Mouse (Mus musculus) heart, embryonic 16.5 days (tissue): ENCODE measurements around the gene Rab4b. TPM values are rescaled to one million over a fixed set of nuclear protein-coding genes. Genes with fewer than 3 reads are reported as not detected.

Source experiments
- ATAC-seq: fragments of 200-750 bp; cut with Nextera tagmentation; replicated peaks from 2 replicates; pipeline ENCODE4 v1.8.0; 2017; ENCODE audit warnings: moderate number of reproducible peaks; ENCODE audit not compliant: insufficient read depth, low FRiP score; ENCODE audit errors: extremely low read depth
- H3K27ac ChIP-seq: fragments of 300-500 bp; sonication (generic); 2 replicates; pipeline ENCODE4 v1.5.1; 2014; ENCODE audit warnings: mild to moderate bottlenecking, low read length, control low read depth, moderate library complexity
- H3K27me3 ChIP-seq: fragments of 300-500 bp; sonication (generic); 2 replicates; pipeline ENCODE4 v1.6.1; 2014; ENCODE audit warnings: low read length, mixed read lengths; ENCODE audit not compliant: control insufficient read depth, insufficient read depth
- H3K36me3 ChIP-seq: fragments of 300-500 bp; sonication (generic); 2 replicates; pipeline ENCODE4 v1.6.1; 2014; ENCODE audit not compliant: control insufficient read depth, insufficient read depth
- H3K4me1 ChIP-seq: fragments of 300-500 bp; sonication (generic); 2 replicates; pipeline ENCODE4 v1.6.1; 2014; ENCODE audit warnings: low read length, mixed read lengths; ENCODE audit not compliant: control insufficient read depth, insufficient read depth
- H3K4me2 ChIP-seq: fragments of 300-500 bp; sonication (generic); 2 replicates; pipeline ENCODE4 v1.6.1; 2014; ENCODE audit warnings: low read depth, mild to moderate bottlenecking, control low read depth, low read length
- H3K4me3 ChIP-seq: fragments of 300-500 bp; sonication (generic); 2 replicates; pipeline ENCODE4 v1.5.1; 2014; ENCODE audit warnings: mild to moderate bottlenecking, control low read depth, low read length
- H3K9ac ChIP-seq: fragments of 300-500 bp; sonication (generic); 2 replicates; pipeline ENCODE4 v1.6.1; 2014; ENCODE audit warnings: low read length, control low read depth
- H3K9me3 ChIP-seq: fragments of 300-500 bp; sonication (generic); replicated peaks from 2 replicates; pipeline ENCODE4 v1.6.1; 2016; ENCODE audit warnings: low read length; ENCODE audit not compliant: control insufficient read depth
- WGBS: fragments of 180-500 bp; shearing (Covaris S2); extraction: QIAGEN DNeasy Blood & Tissue Kit; methylation state at CpG from one replicate; pipeline ENCODE4 v1.1.7; 2014; 5-methylcytosine and 5-hydroxymethylcytosine counted together
- polyA plus RNA-seq: library from polyadenylated mRNA; unstranded; fragments of >200 nt; fragmentation: Nextera tagmentation; extraction: Ambion mirVana; gene quantifications from 2 replicates; pipeline ENCODE4 v1.2.1, GENCODE M21; 2015

The Rab4b gene
- 48.1 and 51.0 TPM in 2 replicates for polyA plus RNA-seq

DNA sequence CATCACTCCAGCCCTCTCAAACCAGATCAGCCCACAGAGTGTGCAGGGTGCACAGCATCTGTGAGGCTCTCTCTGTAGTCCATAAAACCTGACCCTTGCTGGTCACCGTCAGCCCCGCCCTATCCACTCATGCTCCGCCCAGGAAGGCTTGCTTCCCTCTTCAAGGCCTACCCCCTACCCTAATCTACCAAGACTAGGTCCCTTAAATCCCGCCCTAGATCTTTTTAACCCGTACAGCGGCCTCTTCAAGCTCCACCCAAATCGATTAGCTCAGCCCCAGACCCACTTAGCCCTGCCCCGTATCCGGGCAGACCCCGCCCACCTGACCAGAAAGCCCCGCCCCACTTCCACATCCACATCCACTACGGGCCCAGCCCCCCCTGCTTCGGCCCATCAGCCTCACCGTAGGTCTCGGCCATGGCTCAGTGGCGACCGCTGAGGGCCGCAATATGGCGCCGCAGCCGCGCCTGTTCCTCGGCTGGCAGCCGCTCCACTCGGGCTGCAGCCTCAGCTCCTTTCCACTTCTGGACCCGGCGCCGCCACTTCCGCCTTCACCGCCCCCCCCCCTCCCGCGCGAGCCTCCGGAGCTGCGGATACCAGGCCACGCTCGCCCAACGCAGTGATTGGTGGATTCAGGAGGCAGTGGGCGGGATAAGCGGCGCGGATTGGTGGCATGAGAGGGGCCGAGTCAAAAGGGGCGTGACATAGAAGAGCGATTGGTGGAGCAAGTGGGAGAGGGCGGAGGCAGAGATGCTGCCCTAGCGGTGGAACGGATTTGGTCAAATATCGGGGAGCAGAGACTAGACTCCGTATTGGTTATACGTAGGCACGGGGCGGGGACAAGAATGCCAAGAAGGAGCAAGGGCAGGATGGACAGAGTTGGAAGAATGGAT lies at the start of gene Rab4b:
Gene Rab4b (minus strand): TSS at position 573 of the 893 bp plus-strand sequence.
- H3K4me2 ChIP-seq = peak within 1 kb of the TSS; percentile 71
- H3K4me3 ChIP-seq = peak within 1 kb of the TSS; percentile 89
- no peaks in the 10 kb centered on the region for H3K27me3 ChIP-seq
- peak within 1 kb of the TSS; percentile 95 for H3K27ac ChIP-seq
- WGBS = 1% methylated on average over 50 of the region's 53 CpGs
- H3K9me3 ChIP-seq = no peaks in the 10 kb centered on the region
- peaks cover 13% of the 10 kb centered on the region for H3K4me1 ChIP-seq
- ATAC-seq = peak; percentile 98
- H3K9ac ChIP-seq = peak within 1 kb of the TSS; percentile 79
- H3K36me3 ChIP-seq = 0 out of 2 replicates have a peak, but pooled peaks cover 5% of the 10 kb centered on the region

DNA sequence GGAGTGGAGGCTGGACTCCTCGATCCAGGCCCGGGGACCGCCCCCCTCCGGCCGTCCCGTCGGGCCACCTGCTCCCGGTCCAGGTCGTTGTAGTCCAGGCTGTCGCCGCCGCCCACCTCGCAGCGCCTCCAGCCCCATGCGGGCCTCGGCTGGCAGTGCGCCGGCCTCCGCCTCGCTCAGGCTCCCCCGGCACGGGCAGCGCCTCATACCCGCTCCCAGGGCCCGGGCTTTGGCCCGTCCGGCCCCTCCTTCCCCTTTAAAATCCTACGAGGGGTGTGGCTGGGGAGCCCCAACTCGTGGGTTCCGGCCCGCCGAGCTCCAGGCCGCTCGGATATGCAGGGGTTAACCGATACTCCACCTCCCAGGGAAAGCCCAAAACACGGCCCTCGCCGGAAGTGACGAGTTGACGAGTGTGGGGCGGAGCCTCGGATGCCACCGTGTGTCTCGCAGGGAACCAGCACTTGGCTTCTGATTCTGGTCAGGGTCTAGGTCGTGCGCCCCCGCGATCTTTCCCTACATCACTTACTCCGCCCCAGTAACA lies 49.7 kb upstream of the Rab4b start, which contains the start of gene Itpkc:
Gene Itpkc (minus strand): TSS at position 381 of the 541 bp plus-strand sequence.
- peak within 1 kb of the TSS; percentile 89 for H3K4me2 ChIP-seq
- peak within 1 kb of the TSS; percentile 91 for H3K4me3 ChIP-seq
- H3K27ac ChIP-seq = peak within 1 kb of the TSS; percentile 90
- no peaks in the 10 kb centered on the region for H3K36me3 ChIP-seq
- H3K27me3 ChIP-seq = no peaks in the 10 kb centered on the region
- H3K4me1 ChIP-seq = peaks cover 33% of the 10 kb centered on the region
- peak; percentile 83 for ATAC-seq
- H3K9ac ChIP-seq = peak within 1 kb of the TSS; percentile 91
- under 1% methylated on average over 42 of the region's 49 CpGs for WGBS
- no peaks in the 10 kb centered on the region for H3K9me3 ChIP-seq

DNA sequence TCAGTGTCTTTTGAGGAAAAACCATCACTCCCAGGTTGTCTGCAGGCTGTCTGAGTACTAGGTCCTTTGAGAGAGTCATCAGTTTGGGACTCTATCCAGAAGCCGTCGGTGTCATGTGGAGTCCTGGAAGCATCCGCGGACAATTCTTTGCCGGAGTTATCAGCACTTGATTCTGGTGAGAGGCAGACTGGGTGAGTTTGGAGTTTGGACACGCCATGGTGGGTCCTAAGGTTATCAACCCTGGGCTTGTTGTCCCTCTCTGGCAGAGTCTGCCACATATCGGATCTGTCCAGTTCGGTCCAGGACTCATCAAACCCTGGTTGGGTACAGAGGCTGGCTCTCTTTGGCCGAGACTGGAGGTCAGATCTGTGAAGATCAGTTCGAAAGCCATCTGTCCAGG lies 49.0 kb upstream of the Rab4b start:
- no peaks in the 10 kb centered on the region for H3K9me3 ChIP-seq
- peak overlapping the region; percentile 91 for H3K9ac ChIP-seq
- peaks cover 32% of the 10 kb centered on the region for H3K4me1 ChIP-seq
- no peak for ATAC-seq
- H3K27ac ChIP-seq = peak overlapping the region; percentile 90
- H3K4me3 ChIP-seq = peak overlapping the region; percentile 91
- H3K27me3 ChIP-seq = no peaks in the 10 kb centered on the region
- H3K36me3 ChIP-seq = no peaks in the 10 kb centered on the region
- H3K4me2 ChIP-seq = peak overlapping the region; percentile 89
- WGBS = 2% methylated on average over 10 of the region's 10 CpGs

DNA sequence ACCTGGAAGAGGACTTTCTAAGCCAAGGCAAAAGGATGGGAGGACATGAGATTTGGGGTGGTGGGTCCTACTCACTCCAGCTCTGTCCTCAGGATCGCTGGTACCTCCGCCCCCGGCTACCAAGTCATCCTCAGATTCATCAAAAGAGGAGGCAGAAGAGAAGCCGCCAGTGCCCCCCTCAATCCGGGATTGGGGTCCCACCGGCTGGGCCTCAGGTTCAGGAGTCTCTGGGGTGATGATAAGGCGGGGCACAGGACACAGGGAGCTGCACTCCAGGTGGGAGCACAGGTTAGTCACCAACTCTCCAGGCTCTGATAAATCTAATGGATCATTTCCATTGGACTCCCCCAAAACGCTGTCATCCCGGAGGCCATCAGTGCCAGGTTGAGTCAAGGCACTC lies 48.6 kb upstream of the Rab4b start:
- Histone ChIP-seq H3K4me2 (peak overlapping the region; percentile 89), H3K4me3 (peak overlapping the region; percentile 91), H3K36me3 (no peaks in the 10 kb centered on the region), H3K9ac (peak overlapping the region; percentile 91), H3K4me1 (peaks cover 30% of the 10 kb centered on the region), H3K27ac (no peak overlapping the region), H3K27me3 (no peaks in the 10 kb centered on the region), H3K9me3 (no peaks in the 10 kb centered on the region)
- no peak for ATAC-seq
- 31% methylated on average over 9 of the region's 9 CpGs for WGBS

DNA sequence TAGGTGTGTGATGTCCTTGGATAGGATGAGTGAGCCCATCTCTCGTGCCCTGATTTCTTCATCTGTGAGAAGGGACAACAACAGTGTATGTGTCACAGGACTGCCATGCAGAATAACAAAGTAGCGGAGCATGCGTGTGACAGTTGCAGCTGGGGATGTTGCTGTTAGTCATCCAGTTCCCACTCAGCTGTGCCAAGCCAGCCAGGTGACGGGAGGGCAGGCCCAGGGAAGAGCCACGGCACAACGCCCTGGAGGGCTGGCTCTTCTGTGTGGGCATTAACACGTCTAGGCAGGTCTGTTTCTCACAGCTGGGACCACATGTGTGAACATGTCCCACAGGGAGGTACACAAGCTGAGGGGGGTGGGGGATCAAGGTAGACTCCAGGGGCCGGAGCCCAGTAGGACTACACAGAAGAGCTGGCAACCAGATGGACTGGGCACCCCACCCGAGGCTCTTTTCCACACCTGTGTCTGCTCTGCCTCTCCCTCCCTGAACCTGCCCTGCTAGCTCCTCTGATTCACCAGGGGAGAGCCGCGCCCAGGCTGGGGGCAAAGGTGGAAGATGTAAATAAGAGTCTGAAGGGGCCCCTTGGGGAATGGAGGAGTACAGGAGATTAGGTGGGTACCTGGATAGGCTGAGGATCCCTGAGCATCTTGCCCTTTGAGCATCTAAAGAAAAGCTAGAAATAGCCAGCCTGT lies 46.3 kb upstream of the Rab4b start:
- Histone ChIP-seq H3K4me1 (peaks cover 30% of the 10 kb centered on the region), H3K27me3 (no peaks in the 10 kb centered on the region), H3K36me3 (no peaks in the 10 kb centered on the region), H3K9ac (no peak overlapping the region), H3K27ac (no peak overlapping the region), H3K4me3 (no peak overlapping the region), H3K4me2 (no peak overlapping the region), H3K9me3 (no peaks in the 10 kb centered on the region)
- 80% methylated on average over 11 of the region's 11 CpGs for WGBS
- ATAC-seq = no peak

DNA sequence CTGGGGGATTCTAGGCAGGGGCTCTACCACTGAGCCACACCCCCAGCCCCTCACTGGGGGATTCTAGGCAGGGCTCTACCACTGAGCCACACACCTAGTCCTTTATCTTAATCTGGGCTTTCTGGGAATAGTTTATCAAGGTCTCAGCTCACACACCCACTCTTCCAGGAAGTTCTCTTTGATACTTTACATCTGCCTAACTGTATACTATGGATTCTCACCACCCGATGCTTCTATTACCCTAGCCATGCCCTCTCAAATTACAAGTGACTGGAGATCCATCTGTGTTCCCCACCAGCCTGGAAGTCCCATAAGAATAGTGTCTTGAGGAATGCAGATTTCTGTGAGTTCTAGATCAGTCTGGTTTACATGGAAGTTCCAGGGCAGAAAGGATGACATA lies 43.8 kb upstream of the Rab4b start:
- no peak overlapping the region for H3K27ac ChIP-seq
- peaks cover 24% of the 10 kb centered on the region for H3K4me1 ChIP-seq
- no peak for ATAC-seq
- H3K4me2 ChIP-seq = no peak overlapping the region
- H3K9me3 ChIP-seq = no peaks in the 10 kb centered on the region
- no peak overlapping the region for H3K4me3 ChIP-seq
- no peaks in the 10 kb centered on the region for H3K36me3 ChIP-seq
- no peaks in the 10 kb centered on the region for H3K27me3 ChIP-seq
- WGBS = 72% methylated on average over 1 of the region's 1 CpGs
- no peak overlapping the region for H3K9ac ChIP-seq

DNA sequence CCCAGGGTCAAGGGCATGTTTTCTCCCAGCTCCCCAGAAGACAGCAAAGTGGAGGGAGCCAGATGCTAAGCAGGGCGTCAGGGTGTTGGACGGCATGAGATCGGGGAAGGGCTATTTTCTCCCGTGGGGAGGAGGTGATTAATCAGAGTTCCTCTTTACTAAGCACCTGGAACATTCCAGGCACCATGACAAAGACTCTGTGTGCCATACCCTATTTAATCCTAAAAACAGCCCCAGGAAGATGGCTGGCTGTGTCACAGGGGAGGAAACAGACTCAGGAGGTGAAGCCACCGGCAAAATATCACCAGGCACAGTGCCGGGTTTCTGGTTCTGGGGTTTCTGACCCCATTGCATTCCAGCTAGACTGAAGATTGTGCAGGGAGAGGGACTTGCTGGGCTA lies 43.2 kb upstream of the Rab4b start:
- H3K36me3 ChIP-seq = no peaks in the 10 kb centered on the region
- H3K27me3 ChIP-seq = no peaks in the 10 kb centered on the region
- H3K4me2 ChIP-seq = no peak overlapping the region
- no peak overlapping the region for H3K9ac ChIP-seq
- peaks cover 18% of the 10 kb centered on the region for H3K4me1 ChIP-seq
- ATAC-seq = no peak
- no peak overlapping the region for H3K27ac ChIP-seq
- WGBS = 60% methylated on average over 6 of the region's 6 CpGs
- no peak overlapping the region for H3K4me3 ChIP-seq
- H3K9me3 ChIP-seq = no peaks in the 10 kb centered on the region

DNA sequence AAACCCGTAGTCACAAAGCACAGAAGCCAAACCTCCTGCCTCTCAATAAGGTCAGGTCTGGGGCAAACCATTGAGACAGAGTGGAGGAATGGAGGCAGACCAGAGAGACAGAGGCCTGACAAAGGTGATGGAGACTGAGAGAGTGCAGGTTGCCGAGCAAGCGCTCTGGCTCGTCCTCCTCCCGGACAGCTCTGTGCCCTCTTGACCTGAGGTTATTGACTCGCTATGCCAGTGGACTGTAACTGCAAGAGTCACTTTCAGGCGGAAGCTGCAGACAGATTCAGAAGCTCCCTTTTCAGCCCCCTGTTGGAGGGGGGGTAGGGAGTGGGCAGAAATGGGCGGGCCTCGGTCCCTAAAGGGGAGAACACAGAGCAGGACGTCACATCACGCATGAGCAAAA lies 41.2 kb upstream of the Rab4b start:
- Histone ChIP-seq H3K27ac (no peak overlapping the region), H3K4me1 (peaks cover 2% of the 10 kb centered on the region; the same call in 1 of the 2 replicates), H3K36me3 (0 out of 2 replicates have a peak, but pooled peaks cover 3% of the 10 kb centered on the region), H3K9me3 (no peaks in the 10 kb centered on the region), H3K9ac (no peak overlapping the region), H3K4me2 (no peak overlapping the region), H3K27me3 (no peaks in the 10 kb centered on the region), H3K4me3 (no peak overlapping the region)
- WGBS = 84% methylated on average over 11 of the region's 11 CpGs
- no peak for ATAC-seq
